Mouse (Mus musculus) hindbrain, embryonic 15.5 days (tissue): ENCODE measurements around the gene Rab8a. TPM values are rescaled to one million over a fixed set of nuclear protein-coding genes. Genes with fewer than 3 reads are reported as not detected.

Experiments
- ATAC-seq: fragments of 200-750 bp; cut with Nextera tagmentation; 2 replicates; pipeline ENCODE4 v1.8.0; 2017; ENCODE audit warnings: low read depth, moderate number of reproducible peaks, moderate TSS enrichment; ENCODE audit not compliant: low FRiP score
- H3K27ac ChIP-seq: fragments of 300-500 bp; sonication (generic); replicated peaks from 2 replicates; pipeline ENCODE4 v1.5.1; 2015; ENCODE audit warnings: mild to moderate bottlenecking, inconsistent platforms
- H3K27me3 ChIP-seq: fragments of 300-500 bp; sonication (generic); 2 replicates; pipeline ENCODE4 v1.6.1; 2015; ENCODE audit warnings: control low read depth, inconsistent platforms
- H3K36me3 ChIP-seq: fragments of 300-500 bp; sonication (generic); 2 replicates; pipeline ENCODE4 v1.6.1; 2015; ENCODE audit warnings: control low read depth, inconsistent platforms
- H3K4me1 ChIP-seq: fragments of 300-500 bp; sonication (generic); replicated peaks from 2 replicates; pipeline ENCODE4 v1.6.1; 2015; ENCODE audit warnings: control low read depth, inconsistent platforms
- H3K4me2 ChIP-seq: fragments of 300-500 bp; sonication (generic); 2 replicates; pipeline ENCODE4 v1.6.1; 2015; ENCODE audit warnings: moderate library complexity, mild to moderate bottlenecking, inconsistent platforms
- H3K4me3 ChIP-seq: fragments of 300-500 bp; sonication (generic); 2 replicates; pipeline ENCODE4 v1.5.1; 2015; ENCODE audit warnings: mild to moderate bottlenecking, inconsistent platforms
- H3K9ac ChIP-seq: fragments of 300-500 bp; sonication (generic); 2 replicates; pipeline ENCODE4 v1.6.1; 2015; ENCODE audit warnings: inconsistent platforms
- H3K9me3 ChIP-seq: fragments of 300-500 bp; sonication (generic); 2 replicates; pipeline ENCODE4 v1.6.1; 2016; ENCODE audit warnings: control low read depth, inconsistent platforms
- WGBS: fragments of 180-500 bp; shearing (Covaris S2); methylation state at CpG from one replicate; pipeline ENCODE4 v1.1.7; 2015; 5-methylcytosine and 5-hydroxymethylcytosine counted together
- polyA plus RNA-seq: library from polyadenylated mRNA; unstranded; fragments of >200 nt; fragmentation: Nextera tagmentation; extraction: Ambion mirVana; gene quantifications from 2 replicates; pipeline ENCODE4 v1.2.1, GENCODE M21; 2015

The Rab8a gene
- polyA plus RNA-seq, 1 experiment from 2014 or later = 84.2 TPM

DNA sequence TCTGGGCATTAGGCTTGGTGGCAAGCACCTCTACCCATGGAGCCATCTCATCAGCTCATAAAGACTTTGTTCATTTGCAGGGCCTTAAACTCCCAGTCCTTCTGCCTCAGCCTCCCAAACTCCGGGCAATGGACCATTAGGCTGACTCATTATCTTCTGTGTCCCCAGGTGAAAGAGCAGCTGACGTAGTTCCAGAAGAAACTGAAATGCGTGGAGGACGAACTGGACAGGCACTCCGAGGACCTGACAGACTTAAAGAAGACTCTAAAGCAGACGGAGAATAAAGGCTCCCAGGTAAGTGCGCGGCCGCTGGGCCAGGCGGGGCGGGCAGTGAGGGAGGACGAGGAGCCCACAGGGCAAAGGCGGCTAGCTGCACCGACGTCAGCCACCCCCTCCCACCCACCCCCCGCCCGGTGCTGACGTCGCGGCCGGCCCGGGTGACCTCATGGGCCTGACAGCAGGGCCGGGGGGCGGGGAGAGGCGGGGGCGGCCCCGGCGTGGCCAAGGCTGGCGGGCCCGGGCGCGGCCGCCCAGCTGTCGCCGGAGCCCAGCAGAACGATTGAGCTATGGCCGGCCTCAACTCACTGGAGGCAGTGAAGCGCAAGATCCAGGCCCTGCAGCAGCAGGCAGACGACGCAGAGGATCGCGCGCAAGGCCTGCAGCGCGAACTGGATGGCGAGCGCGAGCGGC, 26.1 kb upstream of the Rab8a start, which contains the start of gene Tpm4:
Gene Tpm4, plus strand, starts transcription at position 220 of the 690 bp plus-strand sequence.
- WGBS = under 1% methylated on average over 42 of the region's 49 CpGs
- H3K9me3 ChIP-seq = no peaks in the 10 kb centered on the region
- H3K27me3 ChIP-seq = no peaks in the 10 kb centered on the region
- peak within 1 kb of the TSS; percentile 88 for H3K27ac ChIP-seq
- H3K36me3 ChIP-seq = peaks cover 11% of the 10 kb centered on the region
- H3K9ac ChIP-seq = peak within 1 kb of the TSS; percentile 85
- peak within 1 kb of the TSS; percentile 73 for H3K4me3 ChIP-seq
- peak; percentile 83 for ATAC-seq
- peaks cover 18% of the 10 kb centered on the region for H3K4me1 ChIP-seq
- peak within 1 kb of the TSS; percentile 76 for H3K4me2 ChIP-seq

DNA sequence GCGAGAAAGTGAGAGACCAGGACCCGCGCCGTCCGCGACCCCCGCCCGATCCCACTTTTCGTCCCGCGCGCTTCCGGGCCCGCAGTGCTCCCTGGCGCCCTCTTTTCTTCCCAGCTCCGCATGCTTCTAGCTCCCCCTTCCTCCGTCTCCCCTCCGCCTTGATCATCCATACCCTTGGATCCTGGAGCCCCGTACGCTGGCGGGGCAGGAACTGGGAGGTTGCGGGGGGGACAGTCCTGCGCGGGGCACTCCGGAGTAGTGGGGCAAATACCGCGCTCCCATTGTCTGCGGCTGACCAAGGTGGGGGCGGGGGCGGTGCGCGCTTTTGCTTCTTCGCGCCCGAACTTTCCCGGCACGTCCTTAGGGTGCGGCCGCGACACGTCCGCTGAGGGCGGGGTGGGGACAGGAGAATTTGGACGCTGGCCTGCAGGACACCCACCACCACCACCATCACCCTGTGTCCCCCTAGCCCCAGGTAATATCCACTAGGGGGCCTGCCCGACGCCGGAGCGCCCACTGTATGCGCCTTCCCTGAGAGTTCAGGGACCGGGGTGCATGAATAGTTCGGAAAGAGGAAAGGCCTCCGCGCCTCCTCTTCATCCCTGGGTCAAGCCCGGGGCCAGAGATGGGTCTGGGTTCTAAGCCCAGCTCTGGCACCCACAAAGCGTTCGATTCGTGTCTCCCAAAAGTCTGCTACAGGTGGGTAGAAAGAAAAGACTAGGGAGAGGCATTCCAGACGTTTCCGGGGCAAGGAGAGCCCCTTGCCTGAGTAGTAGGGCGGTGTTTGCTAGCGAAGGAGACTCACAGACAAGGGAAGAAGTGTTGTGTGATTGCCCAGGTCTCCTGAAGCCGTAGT, 25.3 kb upstream of the Rab8a start:
- peak overlapping the region; percentile 76 for H3K4me2 ChIP-seq
- H3K36me3 ChIP-seq = peaks cover 15% of the 10 kb centered on the region
- no peaks in the 10 kb centered on the region for H3K9me3 ChIP-seq
- peaks cover 18% of the 10 kb centered on the region for H3K4me1 ChIP-seq
- WGBS = under 1% methylated on average over 60 of the region's 62 CpGs
- H3K4me3 ChIP-seq = peak overlapping the region; percentile 73
- H3K27me3 ChIP-seq = no peaks in the 10 kb centered on the region
- ATAC-seq = peak; percentile 81
- H3K27ac ChIP-seq = peak overlapping the region; percentile 88
- peak overlapping the region; percentile 85 for H3K9ac ChIP-seq

DNA sequence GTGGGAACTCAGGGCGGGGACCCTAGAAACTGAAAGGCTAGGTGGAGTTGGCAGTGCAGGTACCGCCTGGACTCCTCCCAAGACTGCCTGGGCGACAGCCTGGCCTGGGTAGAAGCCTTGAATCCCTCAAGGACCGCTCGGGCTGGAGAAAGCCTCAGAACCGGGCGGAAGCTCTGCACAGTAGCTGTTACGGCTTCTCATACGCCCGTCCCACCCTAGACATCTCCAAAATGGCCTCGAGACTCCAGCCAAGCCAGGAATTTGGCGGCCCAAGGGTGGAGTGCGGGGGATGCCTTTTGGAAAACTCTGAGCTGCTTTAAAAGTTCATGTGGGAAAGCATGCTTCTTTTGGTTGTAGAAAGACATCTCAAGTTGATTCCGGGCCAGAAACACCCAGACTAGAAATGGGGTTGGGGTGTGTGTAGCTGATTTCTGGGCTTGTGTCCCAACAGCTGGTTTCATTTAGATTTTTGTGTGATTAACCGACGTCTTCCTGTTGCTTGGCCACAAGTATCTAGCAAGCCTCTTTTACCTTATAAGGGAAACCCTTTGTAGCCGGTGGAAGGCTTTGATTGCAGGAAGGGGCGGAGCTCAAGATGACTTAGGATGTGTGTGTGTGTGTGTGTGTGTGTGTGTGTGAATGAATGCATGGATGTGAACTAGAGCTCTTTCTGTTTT, 24.6 kb upstream of the Rab8a start:
- Histone ChIP-seq H3K27me3 (no peaks in the 10 kb centered on the region), H3K4me1 (peaks cover 18% of the 10 kb centered on the region), H3K9ac (peak overlapping the region; percentile 85), H3K36me3 (peaks cover 21% of the 10 kb centered on the region), H3K27ac (peak overlapping the region; percentile 88), H3K4me3 (peak overlapping the region; percentile 73), H3K9me3 (no peaks in the 10 kb centered on the region), H3K4me2 (peak overlapping the region; percentile 76)
- ATAC-seq = peak; percentile 50
- 1% methylated on average over 18 of the region's 18 CpGs for WGBS

DNA sequence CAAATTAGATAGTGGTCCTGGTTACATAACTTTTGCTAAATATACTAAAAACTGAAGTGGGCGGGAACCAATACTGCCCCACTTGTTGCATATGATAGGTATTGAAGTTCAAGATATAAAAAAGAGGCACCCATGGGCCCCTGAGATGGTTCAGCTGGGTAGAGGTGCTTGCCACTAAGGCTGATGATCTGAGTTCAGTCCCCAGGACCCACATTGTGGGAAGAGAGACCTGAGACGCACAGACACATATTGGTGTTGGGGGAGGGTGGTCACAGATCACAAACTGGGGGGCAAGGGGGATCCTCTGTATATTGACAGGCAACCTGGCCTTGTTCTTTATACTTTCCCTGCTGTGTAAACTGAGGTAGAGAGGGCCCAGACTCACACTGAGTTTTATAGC, 23.6 kb upstream of the Rab8a start:
- Histone ChIP-seq H3K4me2 (peak overlapping the region; percentile 76; the same call in 1 of the 2 replicates), H3K4me1 (peaks cover 18% of the 10 kb centered on the region), H3K9ac (no peak overlapping the region), H3K9me3 (no peaks in the 10 kb centered on the region), H3K36me3 (peaks cover 27% of the 10 kb centered on the region), H3K4me3 (no peak overlapping the region), H3K27ac (peak overlapping the region; percentile 88; the same call in 1 of the 2 replicates), H3K27me3 (no peaks in the 10 kb centered on the region)
- WGBS = 95% methylated on average over 2 of the region's 2 CpGs
- no peak for ATAC-seq

DNA sequence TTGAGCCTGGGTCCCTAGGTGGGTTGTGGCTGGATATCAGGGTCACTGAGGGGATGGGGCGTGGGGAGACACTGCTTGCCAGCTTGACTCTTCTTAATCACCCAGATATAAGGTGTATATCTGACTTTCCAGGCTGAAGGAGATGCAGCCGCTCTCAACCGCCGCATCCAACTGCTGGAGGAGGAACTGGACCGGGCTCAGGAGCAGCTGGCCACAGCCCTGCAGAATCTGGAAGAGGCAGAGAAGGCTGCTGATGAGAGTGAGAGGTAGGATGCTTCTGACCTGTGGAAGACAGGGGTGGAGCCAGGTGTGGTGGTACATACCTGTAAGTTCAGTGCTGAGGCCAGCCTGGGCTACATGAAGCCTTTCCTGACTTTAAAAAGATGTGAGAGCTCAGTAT, 22.5 kb upstream of the Rab8a start:
- Histone ChIP-seq H3K4me2 (no peak overlapping the region), H3K36me3 (peaks cover 34% of the 10 kb centered on the region), H3K9ac (no peak overlapping the region), H3K4me3 (no peak overlapping the region), H3K27ac (no peak overlapping the region), H3K9me3 (no peaks in the 10 kb centered on the region), H3K4me1 (peaks cover 18% of the 10 kb centered on the region), H3K27me3 (no peaks in the 10 kb centered on the region)
- 95% methylated on average over 5 of the region's 5 CpGs for WGBS
- no peak for ATAC-seq

DNA sequence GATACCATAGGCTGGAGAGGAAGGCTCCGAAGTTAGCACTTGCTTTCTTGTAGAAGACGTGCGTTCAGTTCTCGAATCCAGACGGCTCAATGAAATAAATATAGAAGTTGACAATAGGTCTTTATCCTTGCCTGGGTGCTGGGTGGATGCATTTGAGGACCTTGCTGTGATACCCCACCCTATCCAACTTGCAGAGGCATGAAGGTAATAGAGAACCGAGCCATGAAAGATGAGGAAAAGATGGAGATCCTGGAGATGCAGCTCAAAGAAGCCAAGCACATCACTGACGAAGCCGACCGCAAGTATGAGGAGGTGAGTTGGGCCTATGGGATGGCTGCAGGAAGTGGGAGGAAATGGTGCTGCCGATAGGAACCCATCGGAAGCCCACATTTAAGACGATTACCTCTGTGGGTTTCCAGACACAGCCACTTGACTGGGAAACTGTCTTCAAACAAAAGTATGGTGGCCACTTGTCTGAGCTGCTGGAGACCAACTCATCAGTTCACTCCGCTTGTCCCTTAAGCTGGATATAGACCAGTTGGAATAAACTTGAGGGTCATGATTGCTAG, 17.7 kb upstream of the Rab8a start:
- H3K27me3 ChIP-seq = no peaks in the 10 kb centered on the region
- H3K9ac ChIP-seq = no peak overlapping the region
- H3K4me1 ChIP-seq = no peaks in the 10 kb centered on the region
- no peak overlapping the region for H3K27ac ChIP-seq
- peaks cover 78% of the 10 kb centered on the region for H3K36me3 ChIP-seq
- WGBS = 93% methylated on average over 13 of the region's 13 CpGs
- no peak overlapping the region for H3K4me2 ChIP-seq
- ATAC-seq = no peak
- no peaks in the 10 kb centered on the region for H3K9me3 ChIP-seq
- no peak overlapping the region for H3K4me3 ChIP-seq

DNA sequence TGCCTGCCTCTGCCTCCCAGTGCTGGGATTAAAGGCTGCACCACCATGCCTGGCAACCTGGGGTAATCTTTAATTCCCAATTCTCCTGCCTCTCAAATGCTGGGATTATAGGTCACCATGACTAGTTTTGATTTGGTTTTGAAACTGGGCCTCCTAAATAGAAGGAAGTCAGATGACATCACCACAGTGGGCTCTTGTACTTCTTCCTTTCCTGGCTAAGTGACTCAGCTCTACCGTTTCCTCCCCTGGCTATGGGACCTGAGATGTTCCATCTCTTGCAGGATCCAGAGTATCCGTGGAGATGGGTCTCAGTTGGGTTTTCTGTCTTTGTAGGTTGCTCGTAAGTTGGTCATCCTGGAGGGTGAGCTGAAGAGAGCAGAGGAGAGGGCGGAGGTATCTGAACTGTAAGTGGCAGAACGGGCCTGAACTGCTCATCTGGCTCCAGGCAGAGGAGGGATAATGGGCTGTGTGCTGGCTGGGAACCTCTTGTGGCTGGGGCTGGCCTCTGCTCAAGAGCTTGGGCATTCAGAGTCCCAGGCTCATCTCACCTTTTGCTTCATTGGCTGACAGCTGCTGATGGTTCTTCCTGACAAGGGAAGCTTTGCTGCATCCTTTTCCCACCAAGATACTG, 16.5 kb upstream of the Rab8a start:
- no peak overlapping the region for H3K4me2 ChIP-seq
- no peak overlapping the region for H3K9ac ChIP-seq
- H3K4me1 ChIP-seq = no peaks in the 10 kb centered on the region
- H3K27me3 ChIP-seq = no peaks in the 10 kb centered on the region
- WGBS = 95% methylated on average over 5 of the region's 5 CpGs
- H3K27ac ChIP-seq = no peak overlapping the region
- H3K9me3 ChIP-seq = no peaks in the 10 kb centered on the region
- no peak overlapping the region for H3K4me3 ChIP-seq
- H3K36me3 ChIP-seq = peaks cover 80% of the 10 kb centered on the region
- no peak for ATAC-seq

DNA sequence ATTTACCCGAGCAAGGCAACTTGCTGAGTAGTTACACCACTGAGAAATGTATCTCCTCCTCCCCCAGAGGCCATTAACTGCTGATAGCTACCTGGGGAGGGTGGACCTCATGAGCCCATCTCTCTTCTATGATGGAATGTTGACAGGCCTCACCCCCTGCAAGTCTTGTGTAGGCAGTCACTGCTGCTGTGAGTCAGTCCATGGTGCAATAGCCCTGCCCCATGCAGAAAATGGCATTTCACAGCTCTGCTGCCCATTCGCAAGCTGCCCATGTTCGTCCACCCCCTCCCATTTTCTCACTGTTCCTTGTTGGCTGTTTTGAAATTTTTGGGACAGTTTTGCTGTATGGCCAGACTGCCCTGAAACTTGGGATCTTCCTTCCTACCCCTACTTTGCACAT, 15.5 kb upstream of the Rab8a start:
- 91% methylated on average over 3 of the region's 3 CpGs for WGBS
- no peak overlapping the region for H3K27ac ChIP-seq
- no peak overlapping the region for H3K4me3 ChIP-seq

DNA sequence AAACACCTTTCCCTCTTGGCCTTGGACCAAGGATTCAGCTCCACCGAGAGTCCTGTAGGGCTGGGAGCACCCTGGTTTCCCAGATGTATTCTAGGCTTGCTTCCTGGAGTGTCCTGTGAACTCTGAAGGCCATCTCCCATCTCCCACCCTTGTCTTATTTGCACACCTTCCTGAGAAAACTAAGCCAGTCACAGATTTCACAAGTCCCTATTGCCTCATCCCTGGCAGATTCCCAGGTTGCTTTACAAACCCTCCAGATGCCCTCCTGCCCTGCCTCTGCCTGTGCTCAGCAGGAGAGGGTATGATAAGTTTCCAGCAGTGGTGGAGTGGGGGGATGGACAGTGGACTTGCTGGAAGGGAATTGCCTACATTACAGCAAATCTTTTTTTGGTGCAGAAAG, 14.9 kb upstream of the Rab8a start:
- H3K36me3 ChIP-seq = peaks cover 78% of the 10 kb centered on the region
- H3K9me3 ChIP-seq = no peaks in the 10 kb centered on the region
- H3K27me3 ChIP-seq = no peaks in the 10 kb centered on the region
- H3K4me1 ChIP-seq = no peaks in the 10 kb centered on the region
- H3K4me3 ChIP-seq = no peak overlapping the region
- ATAC-seq = no peak
- no peak overlapping the region for H3K4me2 ChIP-seq
- no peak overlapping the region for H3K9ac ChIP-seq
- WGBS = 87% methylated on average over 1 of the region's 1 CpGs
- H3K27ac ChIP-seq = no peak overlapping the region

More for the DNA sequence above, 15.5 kb upstream of the Rab8a start:
- Histone ChIP-seq H3K9ac (no peak overlapping the region), H3K36me3 (peaks cover 81% of the 10 kb centered on the region), H3K9me3 (no peaks in the 10 kb centered on the region), H3K4me1 (no peaks in the 10 kb centered on the region), H3K4me2 (no peak overlapping the region), H3K27me3 (no peaks in the 10 kb centered on the region)
- no peak for ATAC-seq

DNA sequence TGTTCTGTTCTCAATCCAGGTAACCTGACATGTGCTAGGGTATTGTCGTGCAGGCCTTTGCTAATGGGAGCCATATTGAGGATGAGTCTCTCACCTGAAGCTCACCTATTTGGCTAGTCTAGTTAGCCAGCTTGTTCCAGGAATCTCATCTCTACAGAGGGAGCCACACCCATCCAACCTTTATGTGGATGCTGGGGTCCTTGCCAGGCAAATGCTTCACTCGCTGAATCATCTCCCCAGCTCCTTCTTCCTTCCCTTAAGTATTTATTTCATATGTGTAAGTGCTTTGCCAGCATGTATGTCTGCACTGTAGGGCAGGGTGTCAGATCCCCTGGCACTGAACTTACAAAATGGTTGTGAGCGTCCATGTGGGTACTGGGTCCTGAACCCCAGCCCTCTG, 14.4 kb upstream of the Rab8a start:
- 94% methylated on average over 3 of the region's 3 CpGs for WGBS
- peaks cover 78% of the 10 kb centered on the region for H3K36me3 ChIP-seq
- H3K4me3 ChIP-seq = no peak overlapping the region
- no peaks in the 10 kb centered on the region for H3K4me1 ChIP-seq
- no peaks in the 10 kb centered on the region for H3K9me3 ChIP-seq
- no peak overlapping the region for H3K27ac ChIP-seq
- no peak overlapping the region for H3K4me2 ChIP-seq
- no peak overlapping the region for H3K9ac ChIP-seq
- ATAC-seq = no peak
- no peaks in the 10 kb centered on the region for H3K27me3 ChIP-seq

DNA sequence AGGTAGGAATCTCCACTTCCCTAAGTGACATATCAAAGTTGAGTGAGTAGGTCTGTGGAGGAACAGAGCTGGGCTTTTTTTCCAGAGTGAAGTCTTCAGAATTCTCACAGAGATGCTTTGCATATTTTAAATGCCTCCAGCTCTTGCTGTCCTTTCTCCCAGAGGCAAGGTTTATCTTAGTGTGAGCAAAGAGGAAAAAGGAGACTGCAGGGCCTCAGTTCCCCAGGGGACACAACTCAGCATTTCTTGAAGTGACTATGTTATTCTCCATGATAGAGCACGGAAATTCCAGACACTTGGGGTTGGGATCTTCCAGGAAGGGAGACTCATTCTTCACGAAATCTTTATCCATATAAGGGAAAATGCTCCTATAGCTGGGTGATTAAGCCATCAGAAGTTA, 13.7 kb upstream of the Rab8a start:
- no peak overlapping the region for H3K4me2 ChIP-seq
- no peaks in the 10 kb centered on the region for H3K27me3 ChIP-seq
- H3K4me1 ChIP-seq = no peaks in the 10 kb centered on the region
- H3K9ac ChIP-seq = no peak overlapping the region
- no peak for ATAC-seq
- no peak overlapping the region for H3K27ac ChIP-seq
- peaks cover 76% of the 10 kb centered on the region for H3K36me3 ChIP-seq
- no peaks in the 10 kb centered on the region for H3K9me3 ChIP-seq
- WGBS = 82% methylated on average over 2 of the region's 2 CpGs
- H3K4me3 ChIP-seq = no peak overlapping the region
